Mouse (Mus musculus) cerebellum, adult (tissue): ENCODE results near the gene Gm38655.
"Not testable (repeated sequence)": the region's sequence is repeated elsewhere in the genome, so short reads cannot be mapped to it uniquely, and the experiment has no call there.

Experiments
- ATAC-seq: cut with Nextera tagmentation; 2 replicates; pipeline ENCODE4 v1.9.2; 2017; ENCODE audit warnings: mild to moderate bottlenecking, moderate library complexity, mixed read lengths; ENCODE audit not compliant: insufficient number of reproducible peaks, low FRiP score, low TSS enrichment

The Gm38655 gene

GRCm38 (mm10) chr17:25183232-25183631, 8.0 kb upstream of the Gm38655 start:
- ATAC-seq: no peak

GRCm38 (mm10) chr17:25172558-25172957, 2.7 kb downstream of the Gm38655 start:
- no peak for ATAC-seq

GRCm38 (mm10) chr17:25169706-25170105, 5.6 kb downstream of the Gm38655 start:
- ATAC-seq: no peak

- ATAC-seq: no peak
These were observed 9.2 kb downstream of the Gm38655 start for GRCm38 (mm10) chr17:25165970-25166671.

GRCm38 (mm10) chr17:25164770-25165169, 10.5 kb downstream of the Gm38655 start:
- ATAC-seq: no peak

GRCm38 (mm10) chr17:25163387-25163786, 11.9 kb downstream of the Gm38655 start:
- ATAC-seq: no peak

- no peak for ATAC-seq
These were observed 13.1 kb downstream of the Gm38655 start, which contains the start of gene Ccdc154 for GRCm38 (mm10) chr17:25162161-25162560. Gene Ccdc154, plus strand, starts transcription at chr17:25162461.

- no peak for ATAC-seq
These were observed 35.3 kb downstream of the Gm38655 start for GRCm38 (mm10) chr17:25139960-25140359.

- no peak for ATAC-seq
These were observed 36.5 kb downstream of the Gm38655 start for GRCm38 (mm10) chr17:25138803-25139202.

- no peak for ATAC-seq
These were observed 39.6 kb downstream of the Gm38655 start for GRCm38 (mm10) chr17:25135622-25136021.

GRCm38 (mm10) chr17:25133275-25133698, 42.0 kb downstream of the Gm38655 start, which contains the start of gene Clcn7:
Gene Clcn7, plus strand, starts transcription at chr17:25133391.
- ATAC-seq: peak; percentile 76; the same call in 1 of the 2 replicates

GRCm38 (mm10) chr17:25130060-25130459, 45.2 kb downstream of the Gm38655 start:
- ATAC-seq: no peak

GRCm38 (mm10) chr17:25127681-25128080, 47.6 kb downstream of the Gm38655 start:
- ATAC-seq: no peak

- no peak for ATAC-seq
These were observed 48.2 kb downstream of the Gm38655 start for GRCm38 (mm10) chr17:25127079-25127478.

- not testable (repeated sequence) for ATAC-seq
These were observed 49.7 kb downstream of the Gm38655 start for GRCm38 (mm10) chr17:25125442-25126060.

- ATAC-seq: no peak
These were observed 51.3 kb downstream of the Gm38655 start for GRCm38 (mm10) chr17:25123979-25124378.
